Mouse (Mus musculus): ENCODE results near the gene Wapl. TPM values are rescaled to one million over a fixed set of nuclear protein-coding genes. Genes with fewer than 3 reads are reported as not detected.

Gene Wapl
- polyA plus RNA-seq, 1 experiment from 2014 or later: 18.0 TPM

GRCm38 (mm10) chr14:34660351-34660787 lies 13.4 kb upstream of the Wapl start:
- Histone ChIP-seq H3K4me3 (ENCODE audit: low read depth, low read length) (peak overlapping the region; percentile 72), H3K4me1 (ENCODE audit: control insufficient read depth, low read depth, low read length) (peaks cover 40% of the 10 kb centered on the region), H3K27me3 (ENCODE audit: control insufficient read depth, insufficient read depth, low read depth, low read length) (no peaks in the 10 kb centered on the region), H3K4me2 (ENCODE audit: low read depth, low read length) (peak overlapping the region; percentile 96), H3K27ac (ENCODE audit: low read length) (peak overlapping the region; percentile 100), H3K36me3 (ENCODE audit: control insufficient read depth, insufficient read depth) (no peaks in the 10 kb centered on the region), H3K9me3 (replicated peaks; ENCODE audit: control insufficient read depth, low read length) (no peaks in the 10 kb centered on the region), H3K9ac (ENCODE audit: low read depth, low read length) (peak overlapping the region; percentile 86)
- peak; percentile 78 for ATAC-seq (ENCODE audit: low read depth)
- WGBS (ENCODE audit: insufficient replicate concordance): 13% methylated on average over 7 of the region's 7 CpGs

DNA sequence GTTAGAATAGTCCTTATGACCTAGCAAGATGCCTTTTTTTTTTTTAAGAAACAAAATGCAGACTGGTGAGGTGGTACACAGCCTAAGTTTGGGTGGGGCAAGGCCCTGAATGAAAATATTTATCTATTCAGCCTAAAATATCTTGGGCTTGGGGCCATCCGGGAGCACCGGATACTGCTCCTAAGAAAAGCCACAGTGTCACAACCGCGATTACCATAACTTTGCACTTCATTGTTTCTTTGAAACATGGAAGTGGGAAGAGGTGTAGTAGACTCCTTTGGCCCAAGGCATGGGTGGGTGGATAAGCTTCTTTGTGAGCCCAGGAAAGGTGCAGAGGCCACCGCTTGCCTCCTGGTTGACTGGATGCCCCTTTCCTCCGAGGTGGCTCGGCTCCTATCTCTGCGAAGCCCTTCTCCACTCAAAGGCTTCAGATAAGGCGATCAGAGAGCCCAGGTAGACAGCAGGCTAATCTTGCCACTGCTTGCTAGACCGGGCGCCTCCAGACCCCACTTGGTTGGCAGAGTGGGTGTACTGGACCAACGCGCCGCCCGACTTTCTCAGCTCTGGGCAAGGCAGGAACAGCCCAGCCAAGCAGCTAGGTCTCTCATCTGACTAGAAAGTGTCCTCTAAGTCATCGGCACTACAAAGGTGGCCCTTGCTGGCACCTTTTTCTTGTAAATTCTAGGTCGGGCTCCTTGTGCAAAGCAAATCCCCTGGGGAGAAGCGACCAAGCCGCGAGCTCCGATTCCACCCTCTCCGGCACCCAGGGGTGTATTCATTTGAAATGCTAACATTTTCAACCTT lies 12.7 kb upstream of the Wapl start:
- 8% methylated on average over 22 of the region's 22 CpGs for WGBS (ENCODE audit: insufficient replicate concordance)
- ATAC-seq (ENCODE audit: low read depth): peak; percentile 65
- Histone ChIP-seq H3K27ac (ENCODE audit: low read length) (peak overlapping the region; percentile 100), H3K9me3 (replicated peaks; ENCODE audit: control insufficient read depth, low read length) (no peaks in the 10 kb centered on the region), H3K4me1 (ENCODE audit: control insufficient read depth, low read depth, low read length) (peaks cover 40% of the 10 kb centered on the region), H3K27me3 (ENCODE audit: control insufficient read depth, insufficient read depth, low read depth, low read length) (no peaks in the 10 kb centered on the region), H3K36me3 (ENCODE audit: control insufficient read depth, insufficient read depth) (no peaks in the 10 kb centered on the region), H3K4me2 (ENCODE audit: low read depth, low read length) (peak overlapping the region; percentile 96), H3K9ac (ENCODE audit: low read depth, low read length) (peak overlapping the region; percentile 86), H3K4me3 (ENCODE audit: low read depth, low read length) (peak overlapping the region; percentile 72)

GRCm38 (mm10) chr14:34661621-34662477 lies 11.9 kb upstream of the Wapl start:
- Histone ChIP-seq H3K36me3 (ENCODE audit: control insufficient read depth, insufficient read depth) (no peaks in the 10 kb centered on the region), H3K4me2 (ENCODE audit: low read depth, low read length) (peak overlapping the region; percentile 96), H3K4me3 (ENCODE audit: low read depth, low read length) (peak overlapping the region; percentile 72), H3K4me1 (ENCODE audit: control insufficient read depth, low read depth, low read length) (peaks cover 40% of the 10 kb centered on the region), H3K9ac (ENCODE audit: low read depth, low read length) (peak overlapping the region; percentile 86), H3K27ac (ENCODE audit: low read length) (peak overlapping the region; percentile 100), H3K27me3 (ENCODE audit: control insufficient read depth, insufficient read depth, low read depth, low read length) (no peaks in the 10 kb centered on the region), H3K9me3 (replicated peaks; ENCODE audit: control insufficient read depth, low read length) (no peaks in the 10 kb centered on the region)
- under 1% methylated on average over 39 of the region's 39 CpGs for WGBS (ENCODE audit: insufficient replicate concordance)
- ATAC-seq (ENCODE audit: low read depth): peak; percentile 85

- Histone ChIP-seq H3K4me2 (ENCODE audit: low read depth, low read length) (peak overlapping the region; percentile 96), H3K36me3 (ENCODE audit: control insufficient read depth, insufficient read depth) (no peaks in the 10 kb centered on the region), H3K27ac (ENCODE audit: low read length) (peak overlapping the region; percentile 100), H3K4me1 (ENCODE audit: control insufficient read depth, low read depth, low read length) (peaks cover 40% of the 10 kb centered on the region), H3K4me3 (ENCODE audit: low read depth, low read length) (peak overlapping the region; percentile 72), H3K9me3 (replicated peaks; ENCODE audit: control insufficient read depth, low read length) (no peaks in the 10 kb centered on the region), H3K9ac (ENCODE audit: low read depth, low read length) (peak overlapping the region; percentile 86), H3K27me3 (ENCODE audit: control insufficient read depth, insufficient read depth, low read depth, low read length) (no peaks in the 10 kb centered on the region)
- 14% methylated on average over 4 of the region's 4 CpGs for WGBS (ENCODE audit: insufficient replicate concordance)
- no peak for ATAC-seq (ENCODE audit: low read depth)
These were observed 11.3 kb upstream of the Wapl start for GRCm38 (mm10) chr14:34662478-34662826.

- no peaks in the 10 kb centered on the region for H3K9me3 ChIP-seq (replicated peaks; ENCODE audit: control insufficient read depth, low read length)
- no peaks in the 10 kb centered on the region for H3K27me3 ChIP-seq (ENCODE audit: control insufficient read depth, insufficient read depth, low read depth, low read length)
- H3K27ac ChIP-seq (ENCODE audit: low read length): no peak overlapping the region
- H3K36me3 ChIP-seq (ENCODE audit: control insufficient read depth, insufficient read depth): no peaks in the 10 kb centered on the region
- H3K4me3 ChIP-seq (ENCODE audit: low read depth, low read length): no peak overlapping the region
- WGBS (ENCODE audit: insufficient replicate concordance): 76% methylated on average over 1 of the region's 1 CpGs
- no peak for ATAC-seq (ENCODE audit: low read depth)
- H3K9ac ChIP-seq (ENCODE audit: low read depth, low read length): no peak overlapping the region
- peaks cover 39% of the 10 kb centered on the region for H3K4me1 ChIP-seq (ENCODE audit: control insufficient read depth, low read depth, low read length)
- no peak overlapping the region for H3K4me2 ChIP-seq (ENCODE audit: low read depth, low read length)
These were observed 10.3 kb upstream of the Wapl start for GRCm38 (mm10) chr14:34663381-34663780.

GRCm38 (mm10) chr14:34669082-34669481 lies 4.6 kb upstream of the Wapl start:
- H3K9me3 ChIP-seq (replicated peaks; ENCODE audit: control insufficient read depth, low read length): no peaks in the 10 kb centered on the region
- H3K4me1 ChIP-seq (ENCODE audit: control insufficient read depth, low read depth, low read length): peaks cover 20% of the 10 kb centered on the region
- no peak for ATAC-seq (ENCODE audit: low read depth)
- WGBS (ENCODE audit: insufficient replicate concordance): 13% methylated on average over 3 of the region's 3 CpGs
- no peak overlapping the region for H3K27ac ChIP-seq (ENCODE audit: low read length)
- H3K4me2 ChIP-seq (ENCODE audit: low read depth, low read length): no peak overlapping the region
- H3K4me3 ChIP-seq (ENCODE audit: low read depth, low read length): no peak overlapping the region
- no peak overlapping the region for H3K9ac ChIP-seq (ENCODE audit: low read depth, low read length)
- H3K36me3 ChIP-seq (ENCODE audit: control insufficient read depth, insufficient read depth): no peaks in the 10 kb centered on the region
- no peaks in the 10 kb centered on the region for H3K27me3 ChIP-seq (ENCODE audit: control insufficient read depth, insufficient read depth, low read depth, low read length)

GRCm38 (mm10) chr14:34670256-34670655 lies 3.5 kb upstream of the Wapl start:
- Histone ChIP-seq H3K36me3 (ENCODE audit: control insufficient read depth, insufficient read depth) (no peaks in the 10 kb centered on the region), H3K27me3 (ENCODE audit: control insufficient read depth, insufficient read depth, low read depth, low read length) (no peaks in the 10 kb centered on the region), H3K27ac (ENCODE audit: low read length) (no peak overlapping the region), H3K4me1 (ENCODE audit: control insufficient read depth, low read depth, low read length) (peaks cover 20% of the 10 kb centered on the region), H3K4me2 (ENCODE audit: low read depth, low read length) (no peak overlapping the region), H3K4me3 (ENCODE audit: low read depth, low read length) (no peak overlapping the region), H3K9ac (ENCODE audit: low read depth, low read length) (no peak overlapping the region), H3K9me3 (replicated peaks; ENCODE audit: control insufficient read depth, low read length) (no peaks in the 10 kb centered on the region)
- WGBS (ENCODE audit: insufficient replicate concordance): 38% methylated on average over 2 of the region's 2 CpGs
- ATAC-seq (ENCODE audit: low read depth): no peak

DNA sequence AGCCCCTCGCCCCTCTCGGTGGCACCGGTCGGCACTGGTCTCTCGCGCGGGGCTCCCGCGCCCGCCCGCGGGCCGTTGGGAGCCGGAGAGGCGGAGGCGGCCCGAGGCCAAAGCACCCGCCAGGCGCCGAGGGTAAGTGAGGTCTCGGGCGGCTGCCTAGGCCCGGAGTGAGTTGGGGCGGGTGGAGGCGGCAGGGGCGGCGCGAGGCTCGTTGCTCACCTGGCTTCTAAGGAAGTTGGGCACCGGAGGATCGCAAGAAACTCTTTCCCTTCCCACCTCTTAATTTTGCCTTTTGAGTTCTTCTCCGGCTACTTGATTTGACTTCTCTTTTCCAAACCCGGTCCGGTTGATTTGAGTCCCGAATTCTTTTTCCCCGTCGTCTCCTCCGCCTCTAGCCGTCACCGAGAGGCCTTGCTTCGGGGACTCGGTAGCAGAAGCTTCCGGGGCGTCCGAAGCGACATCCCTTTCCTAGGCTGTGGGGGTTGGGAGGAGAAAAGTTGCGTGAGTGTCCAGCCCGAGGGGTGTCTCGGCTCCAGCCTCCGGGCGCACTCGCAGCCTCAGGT lies 582 bp downstream of the Wapl start:
- no peaks in the 10 kb centered on the region for H3K9me3 ChIP-seq (replicated peaks; ENCODE audit: control insufficient read depth, low read length)
- WGBS (ENCODE audit: insufficient replicate concordance): under 1% methylated on average over 52 of the region's 52 CpGs
- peak overlapping the region; percentile 99 for H3K4me3 ChIP-seq (ENCODE audit: low read depth, low read length)
- H3K4me2 ChIP-seq (ENCODE audit: low read depth, low read length): peak overlapping the region; percentile 65
- no peaks in the 10 kb centered on the region for H3K27me3 ChIP-seq (ENCODE audit: control insufficient read depth, insufficient read depth, low read depth, low read length)
- peaks cover 20% of the 10 kb centered on the region for H3K4me1 ChIP-seq (ENCODE audit: control insufficient read depth, low read depth, low read length)
- H3K27ac ChIP-seq (ENCODE audit: low read length): peak overlapping the region; percentile 97
- peaks cover 9% of the 10 kb centered on the region for H3K36me3 ChIP-seq (ENCODE audit: control insufficient read depth, insufficient read depth)
- ATAC-seq (ENCODE audit: low read depth): peak; percentile 44
- peak overlapping the region; percentile 100 for H3K9ac ChIP-seq (ENCODE audit: low read depth, low read length)

Measured in liver, embryonic 16.5 days (tissue).